Mouse (Mus musculus) thymus, adult 2 months (tissue): ENCODE data around the gene Kpna2.

Source experiments
- CTCF ChIP-seq: fragments of 200-500 bp; IDR thresholded peaks from 2 replicates; pipeline ENCODE4 v1.5.1; 2012; ENCODE audit warnings: mild to moderate bottlenecking, control low read depth, low read length, moderate library complexity, borderline replicate concordance; ENCODE audit not compliant: control insufficient read depth, poor library complexity, insufficient read depth; ENCODE audit errors: extremely low read depth
- POLR2A ChIP-seq: fragments of 200-500 bp; IDR thresholded peaks from 2 replicates; pipeline ENCODE4 v1.6.1; 2012; ENCODE audit warnings: mild to moderate bottlenecking, low read length, control low read depth, moderate library complexity; ENCODE audit not compliant: control insufficient read depth, poor library complexity, insufficient read depth; ENCODE audit errors: extremely low read depth

DNA sequence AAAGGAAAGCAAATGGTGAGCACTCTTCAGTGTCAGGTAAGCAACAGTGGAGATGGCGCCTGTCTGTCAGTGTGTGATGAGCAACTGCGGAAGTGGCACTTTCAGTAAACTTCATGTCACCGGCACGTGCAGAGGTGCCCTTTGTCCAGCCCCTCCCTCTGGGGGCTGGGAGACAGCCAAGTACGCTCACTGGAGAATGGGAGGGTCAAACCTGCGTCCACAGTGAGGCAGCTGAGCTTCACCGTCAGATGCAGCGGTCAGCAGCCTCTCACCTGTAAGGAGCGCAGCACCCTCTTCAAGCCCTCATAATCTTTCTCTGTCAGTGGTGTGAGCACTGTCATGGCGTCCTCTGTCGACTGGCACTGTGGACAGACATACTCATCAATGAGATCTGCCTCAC, 44.0 kb upstream of the Kpna2 start:
- TF ChIP-seq CTCF = no peak
- TF ChIP-seq POLR2A = no peak
